In the genomic region with DNA sequence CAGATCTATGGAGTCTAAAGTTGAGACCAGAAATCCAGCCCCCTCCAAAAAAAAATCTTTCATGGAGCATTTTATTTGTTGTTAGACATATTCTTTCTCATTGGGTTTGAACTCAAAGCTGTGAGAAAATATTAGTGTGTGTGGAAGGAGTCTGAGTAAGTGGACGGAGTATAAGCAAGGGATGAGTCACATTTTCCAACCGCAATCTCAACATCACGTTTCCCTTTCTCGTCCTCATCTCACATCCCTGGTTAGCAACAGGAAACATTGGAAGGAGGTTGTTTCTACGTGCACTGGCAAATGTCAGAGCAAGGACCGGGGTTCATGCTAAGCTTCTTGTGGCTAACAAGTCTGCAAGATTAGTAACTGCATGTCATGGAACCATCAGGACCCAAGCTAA, we compare ENCODE assay signal across 32 mouse cellular contexts. TPM values are rescaled to one million over a fixed set of nuclear protein-coding genes. Genes with fewer than 3 reads are reported as not detected.
DNase-seq lines count a peak whose midpoint lies in the region; ATAC-seq and TF ChIP-seq lines count a peak whose summit lies in the region.
"Had no signal": no experiment of that assay in that cellular context is flagged by ENCODE, and none has a peak within 500 bp of the region (broad histone marks: within the 10 kb centered on the region; RNA-seq: fewer than 3 reads in every experiment).

No protein-coding gene starts in this region.

- H3K9me3 ChIP-seq in heart, embryonic 12.5 days (replicated peaks): no peaks in the 10 kb centered on the region
- H3K9me3 ChIP-seq in CH12.LX (replicated peaks; ENCODE audit: low read length): no peaks in the 10 kb centered on the region
- H3K9me3 ChIP-seq in lung, postnatal 0 days (ENCODE audit: low read length): no peaks in the 10 kb centered on the region
- H3K9me3 ChIP-seq in midbrain, embryonic 16.5 days (replicated peaks; ENCODE audit: control insufficient read depth, low read length, poor library complexity, severe bottlenecking): no peaks in the 10 kb centered on the region
- H3K9me3 ChIP-seq: embryonic facial prominence, embryonic 12.5 days; forebrain, embryonic 10.5 days; forebrain, embryonic 15.5 days; heart, embryonic 15.5 days; hindbrain, embryonic 13.5 days; limb, embryonic 10.5 days; limb, embryonic 15.5 days; liver, embryonic 13.5 days; stomach, embryonic 15.5 days had no signal

- intact Hi-C loops in heart, postnatal 25 days (cut with DNase I): no loop called here

- no peak overlapping the region for H3K27ac ChIP-seq in heart, embryonic 12.5 days (ENCODE audit: poor library complexity, severe bottlenecking)
- H3K27ac ChIP-seq in CH12.LX (ENCODE audit: insufficient read depth, low read depth): no peak overlapping the region
- H3K27ac ChIP-seq in lung, postnatal 0 days (ENCODE audit: low read length): no peak overlapping the region
- no peak overlapping the region for H3K27ac ChIP-seq in midbrain, embryonic 16.5 days (ENCODE audit: low read length)
- H3K27ac ChIP-seq: embryonic facial prominence, embryonic 12.5 days; forebrain, embryonic 10.5 days; forebrain, embryonic 15.5 days; heart, adult 2 months; heart, embryonic 15.5 days; hindbrain, embryonic 13.5 days; limb, embryonic 10.5 days; limb, embryonic 15.5 days; liver, embryonic 13.5 days; macrophage; stomach, embryonic 15.5 days had no signal

- DNase-seq in heart, postnatal 25 days (ENCODE audit: low spot score): no peak
- peak; percentile 60 for DNase-seq in CH12.LX (ENCODE audit: extremely low read depth)
- no peak for DNase-seq in lung, postnatal 0 days (ENCODE audit: low spot score)
- DNase-seq in layer of hippocampus, postnatal 36 days: no peak
- DNase-seq: adrenal gland, adult 8-10 months; cerebellum, postnatal 14 days; gastrocnemius, postnatal 25 days; heart, adult 2 months; heart, postnatal 4 days; kidney, adult 18-20 months; kidney, postnatal 4 days; liver, embryonic 13.5 days; lung, adult 18-20 months; lung, postnatal 10 days; midbrain, embryonic 14.5 days; right cerebral cortex, postnatal 25 days; thymus, postnatal 25 days had no signal

- H3K27me3 ChIP-seq in heart, embryonic 12.5 days (replicated peaks): no peaks in the 10 kb centered on the region
- H3K27me3 ChIP-seq in CH12.LX (replicated peaks): no peaks in the 10 kb centered on the region
- no peaks in the 10 kb centered on the region for H3K27me3 ChIP-seq in lung, postnatal 0 days (replicated peaks; ENCODE audit: insufficient read depth, low read length)
- no peaks in the 10 kb centered on the region for H3K27me3 ChIP-seq in midbrain, embryonic 16.5 days (ENCODE audit: control insufficient read depth, insufficient read depth, low read depth, low read length)
- H3K27me3 ChIP-seq: embryonic facial prominence, embryonic 12.5 days; forebrain, embryonic 15.5 days; heart, embryonic 15.5 days; hindbrain, embryonic 13.5 days; limb, embryonic 15.5 days; liver, embryonic 13.5 days; stomach, embryonic 15.5 days had no signal

- 66% methylated on average over 6 of the region's 6 CpGs for WGBS in heart, embryonic 12.5 days
- 65% methylated on average over 6 of the region's 6 CpGs for WGBS in lung, postnatal 0 days
- WGBS in midbrain, embryonic 16.5 days: 92% methylated on average over 6 of the region's 6 CpGs

- dilution Hi-C loops in CH12.LX (cut with MboI; ENCODE audit: extremely low pct_ligation_motif_present, extremely low pct_unique_long_range_greater_than_20kb, low sequenced_read_pairs): no loop called here

- TF ChIP-seq CTCF in CH12.LX (conservative IDR thresholded peaks at IDR 0.05 in 1 of 2, IDR thresholded peaks at IDR 0.05 in 1 of 2; ENCODE audit: low read depth in 2 of 2, low read length in 2 of 2): no peak
- TF ChIP-seq CTCF in lung, postnatal 0 days (IDR thresholded peaks at IDR 0.05): no peak

- ATAC-seq in heart, embryonic 12.5 days (ENCODE audit: insufficient number of reproducible peaks, low FRiP score): 0 out of 2 replicates have a peak, but pooled peaks have one; percentile 53
- ATAC-seq in common myeloid progenitor, adult 5-6 weeks (replicated peaks; ENCODE audit: low read depth, poor library complexity, severe bottlenecking): 0 out of 2 replicates have a peak, but pooled peaks have one; percentile 36
- 0 out of 2 replicates have a peak, but pooled peaks have one; percentile 13 for ATAC-seq in megakaryocyte, adult 5-6 weeks (ENCODE audit: poor library complexity, severe bottlenecking)
- no peak for ATAC-seq in lung, postnatal 0 days
- no peak for ATAC-seq in midbrain, embryonic 16.5 days
- ATAC-seq: forebrain, embryonic 15.5 days had no signal

- H3K4me2 ChIP-seq in heart, embryonic 12.5 days: no peak overlapping the region
- no peak overlapping the region for H3K4me2 ChIP-seq in CH12.LX (ENCODE audit: insufficient read depth, low read depth, poor library complexity, severe bottlenecking)
- no peak overlapping the region for H3K4me2 ChIP-seq in lung, postnatal 0 days (replicated peaks; ENCODE audit: low read depth, low read length)
- no peak overlapping the region for H3K4me2 ChIP-seq in midbrain, embryonic 16.5 days (ENCODE audit: low read length)
- H3K4me2 ChIP-seq: embryonic facial prominence, embryonic 12.5 days; forebrain, embryonic 15.5 days; heart, embryonic 15.5 days; limb, embryonic 15.5 days; liver, embryonic 13.5 days; stomach, embryonic 15.5 days had no signal

- TF ChIP-seq POLR2A in CH12.LX (IDR thresholded peaks at IDR 0.05; ENCODE audit: low read depth, low read length): no peak

- no peaks in the 10 kb centered on the region for H3K36me3 ChIP-seq in heart, embryonic 12.5 days
- no peaks in the 10 kb centered on the region for H3K36me3 ChIP-seq in CH12.LX (replicated peaks in 1 of 2; ENCODE audit: control insufficient read depth in 1 of 2, insufficient read depth in 1 of 2, low read length in 1 of 2)
- no peaks in the 10 kb centered on the region for H3K36me3 ChIP-seq in lung, postnatal 0 days (ENCODE audit: insufficient read depth, low read length)
- no peaks in the 10 kb centered on the region for H3K36me3 ChIP-seq in midbrain, embryonic 16.5 days (ENCODE audit: control insufficient read depth, insufficient read depth, low read length)
- H3K36me3 ChIP-seq: embryonic facial prominence, embryonic 12.5 days; forebrain, embryonic 10.5 days; forebrain, embryonic 15.5 days; heart, embryonic 15.5 days; hindbrain, embryonic 13.5 days; limb, embryonic 10.5 days; limb, embryonic 15.5 days; liver, embryonic 13.5 days; stomach, embryonic 15.5 days had no signal

- H3K4me3 ChIP-seq in heart, embryonic 12.5 days: no peak overlapping the region
- H3K4me3 ChIP-seq in CH12.LX (replicated peaks in 1 of 3; ENCODE audit: low read depth in 2 of 3, low read length in 2 of 3, poor library complexity in 1 of 3): no peak overlapping the region
- no peak overlapping the region for H3K4me3 ChIP-seq in lung, postnatal 0 days (ENCODE audit: low read depth, low read length)
- H3K4me3 ChIP-seq in midbrain, embryonic 16.5 days (ENCODE audit: low read depth, low read length): no peak overlapping the region
- H3K4me3 ChIP-seq: embryonic facial prominence, embryonic 12.5 days; forebrain, embryonic 10.5 days; forebrain, embryonic 15.5 days; heart, adult 2 months; heart, embryonic 15.5 days; hindbrain, embryonic 13.5 days; limb, embryonic 10.5 days; limb, embryonic 15.5 days; liver, embryonic 13.5 days; stomach, embryonic 15.5 days had no signal

- 0 out of 2 replicates have a peak, but pooled peaks cover 3% of the 10 kb centered on the region for H3K4me1 ChIP-seq in heart, embryonic 12.5 days (replicated peaks)
- peaks cover 2 to 9% of the 10 kb centered on the region in 2 experiments; a peak in 3 of 4 replicates for H3K4me1 ChIP-seq in CH12.LX (ENCODE audit: control insufficient read depth in 1 of 2, insufficient read depth in 2 of 2)
- H3K4me1 ChIP-seq in lung, postnatal 0 days (ENCODE audit: insufficient read depth, low read depth, low read length): no peaks in the 10 kb centered on the region
- H3K4me1 ChIP-seq in midbrain, embryonic 16.5 days (ENCODE audit: control insufficient read depth, insufficient read depth, low read length): peaks cover 19% of the 10 kb centered on the region
- H3K4me1 ChIP-seq: embryonic facial prominence, embryonic 12.5 days; heart, embryonic 15.5 days; liver, embryonic 13.5 days had no signal

- in situ Hi-C loops in CH12.LX (cut with MboI; ENCODE audit: low pct_ligation_motif_present, low pct_unique_long_range_greater_than_20kb, low sequenced_read_pairs): loop anchor here (25.0 kb wide), 2 partner anchors 754 to 979 kb away; a partner anchor contains a TSS

- peak; percentile 78 for TF ChIP-seq EP300 in CH12.LX (IDR thresholded peaks at IDR 0.05; ENCODE audit: low read length)
- no peak for TF ChIP-seq EP300 in lung, postnatal 0 days (IDR thresholded peaks at IDR 0.05)

- no peaks in the 10 kb centered on the region for H3K79me2 ChIP-seq in CH12.LX (replicated peaks; ENCODE audit: control insufficient read depth, extremely low read depth, insufficient read depth, poor library complexity, severe bottlenecking)

- no peak for TF ChIP-seq RAD21 in CH12.LX (IDR thresholded peaks at IDR 0.05; ENCODE audit: low read depth, low read length)

- no peak overlapping the region for H3K9ac ChIP-seq in heart, embryonic 12.5 days
- no peak overlapping the region for H3K9ac ChIP-seq in CH12.LX (ENCODE audit: insufficient read depth, low read depth)
- H3K9ac ChIP-seq in lung, postnatal 0 days (replicated peaks; ENCODE audit: low read depth): no peak overlapping the region
- H3K9ac ChIP-seq in midbrain, embryonic 16.5 days (ENCODE audit: low read depth, low read length): no peak overlapping the region
- H3K9ac ChIP-seq: embryonic facial prominence, embryonic 12.5 days; forebrain, embryonic 15.5 days; heart, embryonic 15.5 days; limb, embryonic 15.5 days; liver, embryonic 13.5 days; stomach, embryonic 15.5 days had no signal

RNA-seq across cellular contexts. Expression of a gene that starts 24.3 kb away (rescaled TPM):
- 0.57 TPM in 2 replicates for polyA plus RNA-seq in heart, embryonic 12.5 days (2016; fragmentation: Nextera tagmentation; extraction: Ambion mirVana)
- 1 to 10 TPM; 2.2 to 3.1 TPM for total RNA-seq in heart, postnatal 25 days (2021)
- total RNA-seq in CH12.LX (2012; rRNA removed): not detected in 2 replicates
- not detected in 2 replicates for total RNA-seq in CH12.LX (2014; rRNA removed)
- polyA plus RNA-seq in CH12.LX (2012; ENCODE audit: insufficient read length, low read depth): not detected in 2 replicates
- 0.05 TPM in 1 of 2 replicates, not detected in the other for total RNA-seq in common myeloid progenitor, adult 5-6 weeks (2017)
- total RNA-seq in megakaryocyte, adult 5-6 weeks (2015): 1.5 and 2.1 TPM in 2 replicates
- total RNA-seq in megakaryocyte, adult 5-6 weeks (2017): 0.51 and 5.2 TPM in 2 replicates
- 0.26 and 0.39 TPM in 2 replicates for polyA plus RNA-seq in lung, postnatal 0 days (2015; fragmentation: Nextera tagmentation; extraction: Ambion mirVana)
- polyA plus RNA-seq in midbrain, embryonic 16.5 days (2015; fragmentation: Nextera tagmentation; extraction: Ambion mirVana): 64.7 and 69.7 TPM in 2 replicates
- 100 to 1,000 TPM; 366 to 384 TPM for total RNA-seq in layer of hippocampus, postnatal 36 days (2021)
- total RNA-seq: neutrophil, adult 5-6 weeks had no signal
- polyA plus RNA-seq: macrophage had no signal

RNA-seq across cellular contexts. Expression of a gene that starts 41.1 kb away (rescaled TPM):
- 2.4 and 3.0 TPM in 2 replicates for polyA plus RNA-seq in heart, embryonic 12.5 days (2016; fragmentation: Nextera tagmentation; extraction: Ambion mirVana)
- 1 to 10 TPM; 1.2 to 1.6 TPM for total RNA-seq in heart, postnatal 25 days (2021)
- total RNA-seq in CH12.LX (2012; rRNA removed) (59.7 and 59.8 TPM in 2 replicates), CH12.LX (2014; rRNA removed) (117 and 130 TPM in 2 replicates)
- polyA plus RNA-seq in CH12.LX (2012; ENCODE audit: insufficient read length, low read depth): 83.7 and 87.0 TPM in 2 replicates
- 58.6 and 72.0 TPM in 2 replicates for total RNA-seq in common myeloid progenitor, adult 5-6 weeks (2017)
- total RNA-seq in megakaryocyte, adult 5-6 weeks (2015): 56.4 and 68.1 TPM in 2 replicates
- 91.8 and 109 TPM in 2 replicates for total RNA-seq in megakaryocyte, adult 5-6 weeks (2017)
- polyA plus RNA-seq in lung, postnatal 0 days (2015; fragmentation: Nextera tagmentation; extraction: Ambion mirVana): 2.1 and 3.4 TPM in 2 replicates
- polyA plus RNA-seq in midbrain, embryonic 16.5 days (2015; fragmentation: Nextera tagmentation; extraction: Ambion mirVana): 1.5 and 1.7 TPM in 2 replicates
- total RNA-seq in layer of hippocampus, postnatal 36 days (2021): 1 to 10 TPM; 2.9 to 3.7 TPM

RNA-seq across cellular contexts. Expression of a gene that starts 58.2 kb away (rescaled TPM):
- 3.9 and 4.5 TPM in 2 replicates for polyA plus RNA-seq in heart, embryonic 12.5 days (2016; fragmentation: Nextera tagmentation; extraction: Ambion mirVana)
- total RNA-seq in heart, postnatal 25 days (2021): under 1 TPM; 0.52 to 0.61 TPM
- total RNA-seq in CH12.LX (2012; rRNA removed): not detected in 2 replicates
- not detected in 2 replicates for total RNA-seq in CH12.LX (2014; rRNA removed)
- polyA plus RNA-seq in CH12.LX (2012; ENCODE audit: insufficient read length, low read depth): not detected in 2 replicates
- total RNA-seq in common myeloid progenitor, adult 5-6 weeks (2017): 0.37 TPM in 1 of 2 replicates, not detected in the other
- 1.0 and 1.8 TPM in 2 replicates for total RNA-seq in megakaryocyte, adult 5-6 weeks (2015)
- total RNA-seq in megakaryocyte, adult 5-6 weeks (2017): 0.40 and 1.0 TPM in 2 replicates
- 0.36 and 0.70 TPM in 2 replicates for polyA plus RNA-seq in lung, postnatal 0 days (2015; fragmentation: Nextera tagmentation; extraction: Ambion mirVana)
- polyA plus RNA-seq in midbrain, embryonic 16.5 days (2015; fragmentation: Nextera tagmentation; extraction: Ambion mirVana): 18.6 and 19.9 TPM in 2 replicates
- 10 to 100 TPM; 73.7 to 76.2 TPM for total RNA-seq in layer of hippocampus, postnatal 36 days (2021)
- total RNA-seq: neutrophil, adult 5-6 weeks had no signal
- polyA plus RNA-seq: C2C12, macrophage had no signal

Comparison
In these comparisons a context has a peak if more than half of its experiments do, and no peak if none do; other contexts are left out.
1. ATAC-seq: peak in heart, embryonic 12.5 days (single experiment), common myeloid progenitor, adult 5-6 weeks (single experiment) and megakaryocyte, adult 5-6 weeks (single experiment); none in lung, postnatal 0 days (single experiment) and midbrain, embryonic 16.5 days (single experiment).
2. RNA of a gene that starts 24.3 kb away (total RNA-seq): 366 to 384 TPM in layer of hippocampus, postnatal 36 days; 2.2 to 3.1 TPM in heart, postnatal 25 days, 0.51 to 5.2 TPM in megakaryocyte, adult 5-6 weeks, 0.05 TPM in common myeloid progenitor, adult 5-6 weeks and not detected in CH12.LX; every median in the first group is over 10 times any median in the second.
3. RNA of a gene that starts 41.1 kb away (total RNA-seq): 59.7 to 130 TPM in CH12.LX, 56.4 to 109 TPM in megakaryocyte, adult 5-6 weeks and 58.6 to 72.0 TPM in common myeloid progenitor, adult 5-6 weeks; 2.9 to 3.7 TPM in layer of hippocampus, postnatal 36 days and 1.2 to 1.6 TPM in heart, postnatal 25 days; every median in the first group is over 10 times any median in the second.
4. RNA of a gene that starts 58.2 kb away (total RNA-seq): 73.7 to 76.2 TPM in layer of hippocampus, postnatal 36 days; 0.40 to 1.8 TPM in megakaryocyte, adult 5-6 weeks, 0.52 to 0.61 TPM in heart, postnatal 25 days, 0.37 TPM in common myeloid progenitor, adult 5-6 weeks and not detected in CH12.LX; every median in the first group is over 10 times any median in the second.